15 mouse cellular contexts compared by ENCODE assay signal in genomic region chr15:56975446-56976433, GRCm38 (mm10).
DNase-seq lines count a peak whose midpoint lies in the region; ATAC-seq and TF ChIP-seq lines count a peak whose summit lies in the region.
"Had no signal": no experiment of that assay in that cellular context is flagged by ENCODE, and none has a peak within 500 bp of the region (broad histone marks: within the 10 kb centered on the region; RNA-seq: fewer than 3 reads in every experiment).

No protein-coding gene starts in this region.

- H3K36me3 ChIP-seq in forebrain, embryonic 12.5 days (replicated peaks) = no peaks in the 10 kb centered on the region
- H3K36me3 ChIP-seq in forebrain, embryonic 10.5 days (replicated peaks) = no peaks in the 10 kb centered on the region
- no peaks in the 10 kb centered on the region for H3K36me3 ChIP-seq in neural tube, embryonic 11.5 days (ENCODE audit: control insufficient read depth, insufficient read depth, low read length)
- H3K36me3 ChIP-seq in neural tube, embryonic 15.5 days = no peaks in the 10 kb centered on the region
- H3K36me3 ChIP-seq: liver, embryonic 13.5 days had no signal

- TF ChIP-seq CTCF in embryonic fibroblast, embryonic 13.5 days (IDR thresholded peaks at IDR 0.05; ENCODE audit: borderline replicate concordance, insufficient read depth, low read length) = no peak

- H3K9ac ChIP-seq in forebrain, embryonic 12.5 days = no peak overlapping the region
- H3K9ac ChIP-seq in neural tube, embryonic 11.5 days (ENCODE audit: low read length) = no peak overlapping the region
- H3K9ac ChIP-seq in neural tube, embryonic 15.5 days (replicated peaks) = no peak overlapping the region
- H3K9ac ChIP-seq: liver, embryonic 13.5 days had no signal

- H3K4me3 ChIP-seq in forebrain, embryonic 12.5 days (replicated peaks) = no peak overlapping the region
- H3K4me3 ChIP-seq in forebrain, embryonic 10.5 days = no peak overlapping the region
- no peak overlapping the region for H3K4me3 ChIP-seq in neural tube, embryonic 11.5 days (ENCODE audit: low read depth, low read length)
- no peak overlapping the region for H3K4me3 ChIP-seq in neural tube, embryonic 15.5 days (replicated peaks)
- H3K4me3 ChIP-seq in embryonic fibroblast, embryonic 13.5 days (ENCODE audit: insufficient read depth, low read length) = no peak overlapping the region
- H3K4me3 ChIP-seq: gastrocnemius, adult 2 months; heart, adult 2 months; liver, embryonic 13.5 days had no signal

- H3K27me3 ChIP-seq in forebrain, embryonic 12.5 days = no peaks in the 10 kb centered on the region
- no peaks in the 10 kb centered on the region for H3K27me3 ChIP-seq in forebrain, embryonic 10.5 days (ENCODE audit: poor library complexity, severe bottlenecking)
- no peaks in the 10 kb centered on the region for H3K27me3 ChIP-seq in neural tube, embryonic 11.5 days (ENCODE audit: control insufficient read depth, insufficient read depth, low read length)
- H3K27me3 ChIP-seq in neural tube, embryonic 15.5 days (replicated peaks) = no peaks in the 10 kb centered on the region
- H3K27me3 ChIP-seq: liver, embryonic 13.5 days had no signal

- no peaks in the 10 kb centered on the region for H3K9me3 ChIP-seq in forebrain, embryonic 12.5 days
- H3K9me3 ChIP-seq in forebrain, embryonic 10.5 days = no peaks in the 10 kb centered on the region
- no peaks in the 10 kb centered on the region for H3K9me3 ChIP-seq in neural tube, embryonic 11.5 days (ENCODE audit: control insufficient read depth, low read length)
- no peaks in the 10 kb centered on the region for H3K9me3 ChIP-seq in neural tube, embryonic 15.5 days (replicated peaks)
- H3K9me3 ChIP-seq: liver, embryonic 13.5 days had no signal

- 22% methylated on average over 4 of the region's 4 CpGs for WGBS in forebrain, embryonic 12.5 days
- WGBS in forebrain, embryonic 10.5 days = 32% methylated on average over 4 of the region's 4 CpGs
- 52% methylated on average over 4 of the region's 4 CpGs for WGBS in neural tube, embryonic 11.5 days
- WGBS in neural tube, embryonic 15.5 days = 33% methylated on average over 4 of the region's 4 CpGs

- no peak overlapping the region for H3K4me2 ChIP-seq in forebrain, embryonic 12.5 days
- no peak overlapping the region for H3K4me2 ChIP-seq in neural tube, embryonic 11.5 days (ENCODE audit: low read depth)
- no peak overlapping the region for H3K4me2 ChIP-seq in neural tube, embryonic 15.5 days
- H3K4me2 ChIP-seq: liver, embryonic 13.5 days had no signal

- TF ChIP-seq POLR2A in embryonic fibroblast, embryonic 13.5 days (IDR thresholded peaks at IDR 0.05; ENCODE audit: low read depth, low read length) = no peak

- no peak for DNase-seq in forebrain, embryonic 10.5 days (ENCODE audit: extremely low spot score, low spot score)
- no peak for DNase-seq in neural tube, embryonic 11.5 days (ENCODE audit: low spot score)
- DNase-seq in thymus, postnatal 36 days = no peak
- DNase-seq in cerebellum, adult 8-10 months = no peak
- DNase-seq: adrenal gland, adult 8-10 months; cerebellum, adult 9-10 months; gastrocnemius, adult 2 months; heart, adult 2 months; kidney, adult 9 months; liver, embryonic 13.5 days had no signal

- no peak overlapping the region for H3K27ac ChIP-seq in forebrain, embryonic 12.5 days
- no peak overlapping the region for H3K27ac ChIP-seq in forebrain, embryonic 10.5 days
- H3K27ac ChIP-seq in neural tube, embryonic 11.5 days (ENCODE audit: low read depth, low read length) = no peak overlapping the region
- H3K27ac ChIP-seq in neural tube, embryonic 15.5 days (replicated peaks) = no peak overlapping the region
- peak overlapping the region; percentile 98 for H3K27ac ChIP-seq in embryonic fibroblast, embryonic 13.5 days (ENCODE audit: insufficient read depth, low read length)
- H3K27ac ChIP-seq: gastrocnemius, adult 2 months; heart, adult 2 months; liver, embryonic 13.5 days had no signal

- ATAC-seq in forebrain, embryonic 12.5 days (ENCODE audit: low FRiP score) = peak; percentile 79; the same call in 1 of the 2 replicates
- ATAC-seq in neural tube, embryonic 11.5 days (ENCODE audit: insufficient read depth, low FRiP score, low TSS enrichment) = peak; percentile 56; the same call in 1 of the 2 replicates
- ATAC-seq in neural tube, embryonic 15.5 days (ENCODE audit: low FRiP score) = no peak
- ATAC-seq in megakaryocyte progenitor cell, adult 5-6 weeks (replicated peaks; ENCODE audit: poor library complexity) = no peak
- ATAC-seq: lung, postnatal 0 days had no signal

- H3K4me1 ChIP-seq in forebrain, embryonic 12.5 days = peaks cover 8% of the 10 kb centered on the region; the same call in 1 of the 2 replicates
- H3K4me1 ChIP-seq in forebrain, embryonic 10.5 days = peaks cover 11% of the 10 kb centered on the region
- H3K4me1 ChIP-seq in neural tube, embryonic 11.5 days (ENCODE audit: control insufficient read depth, insufficient read depth, low read length) = no peaks in the 10 kb centered on the region
- no peaks in the 10 kb centered on the region for H3K4me1 ChIP-seq in neural tube, embryonic 15.5 days
- no peaks in the 10 kb centered on the region for H3K4me1 ChIP-seq in embryonic fibroblast, embryonic 13.5 days (ENCODE audit: control insufficient read depth, insufficient read depth, low read length)
- H3K4me1 ChIP-seq: liver, embryonic 13.5 days had no signal

Comparison
In these comparisons a context has a peak if more than half of its experiments do, and no peak if none do; other contexts are left out.
1. ATAC-seq: peak in forebrain, embryonic 12.5 days (single experiment) and neural tube, embryonic 11.5 days (single experiment); none in neural tube, embryonic 15.5 days (single experiment) and megakaryocyte progenitor cell, adult 5-6 weeks (single experiment).